Mouse (Mus musculus): ENCODE data around the gene Clptm1l. TPM values are rescaled to one million over a fixed set of nuclear protein-coding genes. Genes with fewer than 3 reads are reported as not detected.

The Clptm1l gene
- polyA plus RNA-seq, 1 experiment from 2014 or later, result 113 TPM

GRCm38 (mm10) chr13:73660163-73660695 is 56.4 kb downstream of the Clptm1l start:
- no peak overlapping the region for H3K9ac ChIP-seq (ENCODE audit: low read length)
- H3K4me1 ChIP-seq (ENCODE audit: control insufficient read depth in 2 of 2, insufficient read depth in 2 of 2, low read length in 2 of 2), result no peaks in the 10 kb centered on the region
- H3K9me3 ChIP-seq (ENCODE audit: control insufficient read depth, low read length), result no peaks in the 10 kb centered on the region
- WGBS, result 71% methylated on average over 2 of the region's 2 CpGs
- H3K36me3 ChIP-seq (ENCODE audit: control insufficient read depth, insufficient read depth, low read length), result no peaks in the 10 kb centered on the region
- H3K4me3 ChIP-seq (ENCODE audit: control insufficient read depth in 1 of 2, insufficient read depth in 1 of 2, low read depth in 1 of 2, low read length in 2 of 2), result no peak overlapping the region
- no peak overlapping the region for H3K27ac ChIP-seq (replicated peaks in 1 of 2; ENCODE audit: control insufficient read depth in 1 of 2, insufficient read depth in 1 of 2, low read depth in 2 of 2, low read length in 2 of 2)
- no peaks in the 10 kb centered on the region for H3K27me3 ChIP-seq (ENCODE audit: control insufficient read depth, insufficient read depth, low read length)
- no peak overlapping the region for H3K4me2 ChIP-seq (ENCODE audit: low read length)
- no peak for ATAC-seq (ENCODE audit: insufficient number of reproducible peaks, insufficient read depth, low FRiP score, low read depth)

Other genes starting within 250 kb of the Clptm1l start
- gene Lpcat1, start 136.8 kb upstream of the Clptm1l start, polyA plus RNA-seq (2014; fragmentation: Nextera tagmentation; extraction: Ambion mirVana), result 15.4 and 19.1 TPM in 2 replicates
- 0.05 and 0.09 TPM in 2 replicates for gene Slc6a3, start 67.3 kb upstream of the Clptm1l start, polyA plus RNA-seq (2014; fragmentation: Nextera tagmentation; extraction: Ambion mirVana)
- 1.5 and 1.8 TPM in 2 replicates for gene Tert, start 22.9 kb downstream of the Clptm1l start, polyA plus RNA-seq (2014; fragmentation: Nextera tagmentation; extraction: Ambion mirVana)
- gene Slc6a18, start 74.0 kb downstream of the Clptm1l start, polyA plus RNA-seq (2014; fragmentation: Nextera tagmentation; extraction: Ambion mirVana), result not detected in 2 replicates
- gene Slc6a19, start 100.9 kb downstream of the Clptm1l start, polyA plus RNA-seq (2014; fragmentation: Nextera tagmentation; extraction: Ambion mirVana), result not detected in 2 replicates
- 39.4 and 44.1 TPM in 2 replicates for gene Slc12a7, start 129.1 kb downstream of the Clptm1l start, polyA plus RNA-seq (2014; fragmentation: Nextera tagmentation; extraction: Ambion mirVana)
- 2.4 and 3.3 TPM in 2 replicates for gene Nkd2, start 243.6 kb downstream of the Clptm1l start, polyA plus RNA-seq (2014; fragmentation: Nextera tagmentation; extraction: Ambion mirVana)